Mouse (Mus musculus) left cerebral cortex, adult 2 months (tissue): ENCODE measurements at regions not wholly inside any gene's neighbourhood (a gene's known extent, or its start where the extent isn't known, plus 50 kb on each side); places are given as distances from the start of the nearest gene placed in this dataset.

Source experiments
- DNase-seq, 2 experiments: peaks; one replicate each; pipeline ENCODE4 v3.0.0; 2021 to 2022; ENCODE audit warnings: low spot score in 2 of 2, mixed read lengths in 1 of 2; ENCODE audit errors: extremely low spot score in 1 of 2
- H3K27ac ChIP-seq: fragments of 200-600 bp; 2 replicates; pipeline ENCODE4 v1.8.1; 2022
- H3K4me3 ChIP-seq: fragments of 200-600 bp; 2 replicates; pipeline ENCODE4 v1.8.1; 2022
- CTCF ChIP-seq: fragments of 200-600 bp; IDR thresholded peaks from 2 replicates; pipeline ENCODE4 v1.8.1; 2022; ENCODE audit warnings: antibody characterized with exemption, mild to moderate bottlenecking, moderate library complexity
- intact Hi-C: fragments of 180-260 bp; cut with DNase I; formaldehyde crosslinking; loops from one replicate; pipeline ENCODE4 v1.15.1; 2025

DNA sequence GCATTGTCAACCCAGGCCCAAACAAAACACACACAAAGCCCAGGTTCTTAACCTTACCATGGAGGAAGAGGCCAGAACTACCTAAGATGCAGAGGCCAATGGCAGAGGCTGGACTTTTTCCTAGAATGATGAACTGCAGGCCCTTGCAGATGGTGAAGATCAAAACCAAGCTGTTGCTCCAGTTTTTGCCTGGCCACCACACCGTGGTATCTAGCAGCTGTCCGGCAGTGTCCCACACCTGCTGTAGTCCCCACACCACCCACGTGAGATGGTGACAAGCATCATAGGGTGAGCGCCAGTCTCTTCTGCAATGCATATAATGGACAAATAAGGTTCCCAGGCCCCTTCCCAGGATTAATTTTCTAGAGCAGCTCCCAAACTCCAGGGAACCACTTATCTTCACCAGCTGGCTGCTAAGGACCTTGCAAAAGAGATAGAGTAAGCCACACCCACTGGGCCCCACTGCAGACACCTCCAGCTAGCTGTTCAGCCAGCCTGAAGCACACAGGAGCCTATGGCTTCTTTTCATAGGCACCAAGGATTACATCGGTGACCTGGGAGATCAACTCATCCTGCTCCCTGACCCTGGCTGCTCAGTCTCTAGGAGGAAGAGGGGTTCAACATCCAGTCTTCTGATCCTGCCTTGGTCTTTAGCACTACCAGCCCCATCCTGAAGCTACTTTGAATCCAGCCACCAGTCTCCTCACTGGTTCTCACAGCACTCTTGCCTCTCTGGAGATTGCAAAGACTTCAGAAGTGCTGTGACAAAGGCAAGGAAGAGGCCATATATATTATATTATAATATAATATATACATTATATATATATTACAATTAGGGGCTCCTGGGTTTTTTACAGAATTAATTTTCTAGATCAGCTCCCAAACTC, 55.6 kb upstream of the Lrpap1 start:
- no peak for DNase-seq
- Histone ChIP-seq H3K4me3 (no peak overlapping the region), H3K27ac (no peak overlapping the region)
- no peak for TF ChIP-seq CTCF
- intact Hi-C loops, result no loop called here

DNA sequence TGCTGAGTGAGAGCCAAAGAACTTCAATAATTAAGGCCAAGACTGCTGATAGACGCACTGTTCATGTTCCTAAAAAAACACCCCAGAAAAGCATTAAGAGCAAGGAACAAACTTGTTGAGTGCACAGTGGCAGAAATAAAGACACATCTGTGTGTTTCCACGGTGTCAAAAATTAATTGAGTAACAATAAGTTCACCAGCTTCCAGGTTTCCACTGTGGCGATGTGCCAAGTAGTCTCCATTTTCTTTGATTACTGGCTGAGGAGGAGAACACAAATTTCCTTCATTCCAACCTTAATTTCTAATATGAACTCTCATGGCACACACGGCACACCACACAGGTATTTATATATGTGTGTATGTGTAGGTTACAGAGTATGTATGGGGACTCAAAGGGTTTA, 54.3 kb upstream of the Lrpap1 start:
- DNase-seq, result no peak
- Histone ChIP-seq H3K27ac (no peak overlapping the region), H3K4me3 (no peak overlapping the region)
- intact Hi-C loops, result no loop called here
- TF ChIP-seq CTCF, result no peak

DNA sequence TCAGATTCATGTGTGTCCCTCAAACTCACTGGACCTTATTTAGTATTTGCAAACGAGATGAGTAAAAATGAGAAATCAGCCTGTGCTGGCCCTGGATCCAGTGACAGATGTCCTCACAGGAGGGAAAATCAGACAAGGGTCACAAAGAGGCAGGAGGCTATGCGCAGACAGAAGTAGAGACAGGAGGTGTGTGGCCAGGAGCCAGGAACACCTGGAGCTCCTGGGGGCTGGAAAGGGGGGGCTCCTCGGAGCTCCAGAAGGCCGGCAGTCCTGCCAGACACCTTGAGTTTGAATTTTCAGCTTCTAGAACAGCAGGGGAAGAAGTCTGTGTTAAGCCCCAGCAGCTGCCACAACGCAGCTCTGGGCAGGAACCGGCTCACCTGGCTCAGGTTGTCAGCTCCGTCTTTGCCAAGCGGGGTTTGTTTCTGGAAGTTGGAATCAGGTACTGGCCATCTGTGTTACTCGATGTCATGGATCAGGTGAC, 53.7 kb upstream of the Lrpap1 start:
- DNase-seq, result no peak
- no peak overlapping the region for H3K27ac ChIP-seq
- H3K4me3 ChIP-seq, result no peak overlapping the region
- intact Hi-C loops, result no loop called here
- TF ChIP-seq CTCF, result no peak

DNA sequence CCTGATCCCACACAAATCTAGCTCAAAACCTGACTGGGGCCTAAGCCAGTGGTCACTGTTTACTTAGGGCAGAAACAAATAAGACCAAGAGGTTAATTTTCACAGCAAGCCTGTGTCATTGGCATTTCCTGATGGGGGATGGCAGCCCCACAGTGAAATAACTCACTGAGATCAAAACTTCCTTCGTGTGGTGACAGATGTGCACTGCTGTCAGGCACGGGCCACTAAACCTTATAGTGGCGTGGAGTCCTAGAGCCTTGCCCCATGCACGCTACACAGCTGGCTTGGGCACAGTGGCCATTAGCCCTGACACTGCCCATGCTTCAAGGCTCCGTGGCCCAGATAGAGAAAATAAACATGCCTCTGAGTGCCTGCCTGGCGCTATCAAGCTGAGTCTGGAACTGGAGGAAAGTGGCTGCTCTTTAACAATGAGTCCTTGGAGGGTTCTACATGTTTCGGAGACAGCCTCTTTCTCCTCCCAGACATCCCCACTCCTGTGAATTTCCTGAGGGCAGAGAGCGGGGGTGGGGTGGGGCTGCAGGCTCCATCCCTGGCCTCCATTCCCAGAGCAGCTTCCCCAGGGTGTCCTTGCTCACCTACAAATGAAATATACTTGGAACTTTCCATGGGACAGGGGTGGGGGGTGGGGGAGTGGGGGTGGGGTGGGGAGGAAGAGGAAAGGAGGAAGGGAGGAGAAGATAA, 52.9 kb upstream of the Lrpap1 start:
- DNase-seq, result no peak
- H3K4me3 ChIP-seq, result no peak overlapping the region
- no peak for TF ChIP-seq CTCF
- H3K27ac ChIP-seq, result no peak overlapping the region
- intact Hi-C loops, result no loop called here

DNA sequence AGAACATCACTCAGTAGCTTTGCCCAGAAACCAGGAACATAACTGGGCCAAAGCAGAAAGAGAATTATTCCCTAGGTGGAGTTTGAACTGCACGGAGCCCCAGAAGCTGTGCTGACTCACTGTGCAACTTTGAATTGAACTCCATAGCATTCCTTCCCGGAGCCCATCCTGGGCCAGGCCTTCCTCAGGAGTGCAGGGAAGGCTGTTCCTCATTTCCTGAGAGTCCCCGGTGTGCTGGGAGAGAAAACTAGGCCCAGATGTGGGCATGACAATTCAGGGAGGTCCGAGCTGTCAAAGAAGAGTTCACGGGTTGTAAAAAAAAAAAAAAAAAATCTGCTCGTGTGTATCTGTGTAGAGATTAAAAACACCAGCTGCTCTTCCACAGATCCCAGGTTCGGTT, 50.8 kb upstream of the Lrpap1 start:
- no peak overlapping the region for H3K27ac ChIP-seq
- intact Hi-C loops, result no loop called here
- no peak for TF ChIP-seq CTCF
- DNase-seq, result no peak
- H3K4me3 ChIP-seq, result no peak overlapping the region

DNA sequence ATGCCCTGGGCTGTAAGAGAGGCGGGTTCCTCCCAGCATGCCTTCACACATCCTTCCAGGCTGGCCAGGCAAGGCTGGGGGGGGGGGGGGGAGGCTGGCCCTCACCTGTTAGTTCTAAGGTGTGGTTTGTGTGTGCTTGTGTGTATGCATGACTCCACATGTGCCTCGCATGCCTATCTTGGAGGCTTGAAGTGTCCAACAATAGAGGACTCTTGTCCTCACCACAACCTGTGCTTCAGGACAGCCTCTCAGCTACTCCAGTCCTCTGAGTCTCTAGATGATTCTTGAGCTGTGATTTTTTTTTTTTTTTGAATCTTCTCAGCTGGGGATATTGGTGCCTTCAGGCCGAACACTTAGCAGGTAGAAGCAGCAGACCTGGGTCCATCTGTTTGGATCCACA, 50.2 kb upstream of the Lrpap1 start:
- Histone ChIP-seq H3K4me3 (no peak overlapping the region), H3K27ac (no peak overlapping the region)
- TF ChIP-seq CTCF, result no peak
- no peak for DNase-seq
- intact Hi-C loops, result no loop called here
